Comparison of ENCODE assay signal across 10 mouse cellular contexts in the genomic region with DNA sequence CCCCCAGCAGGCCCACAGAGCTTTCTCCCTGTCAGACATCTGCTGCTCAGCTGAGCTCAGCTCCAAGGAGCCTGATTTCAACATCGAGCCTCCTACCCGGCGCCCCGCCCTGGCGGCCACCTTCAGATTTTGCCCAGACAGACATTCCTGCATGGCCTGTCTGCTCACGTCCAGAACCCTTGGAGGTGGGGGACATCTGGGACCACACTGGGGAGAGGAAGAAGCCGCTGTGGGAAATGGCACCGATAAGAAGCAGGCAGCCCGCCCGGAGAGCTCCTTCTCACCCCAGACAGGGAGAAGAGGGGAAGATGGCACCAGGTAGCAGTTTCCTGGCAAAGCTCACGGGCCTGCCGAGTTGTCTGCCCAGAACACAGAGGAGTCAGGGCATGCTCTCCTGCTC.
DNase-seq lines count a peak whose midpoint lies in the region; ATAC-seq lines count a peak whose summit lies in the region.
"Had no signal": no experiment of that assay in that cellular context is flagged by ENCODE, and none has a peak within 500 bp of the region (broad histone marks: within the 10 kb centered on the region; RNA-seq: fewer than 3 reads in every experiment).

No protein-coding gene starts in this region.

- H3K36me3 ChIP-seq in heart, embryonic 12.5 days, result peaks cover 32% of the 10 kb centered on the region
- peaks cover 27% of the 10 kb centered on the region for H3K36me3 ChIP-seq in neural tube, embryonic 13.5 days
- H3K36me3 ChIP-seq in neural tube, embryonic 15.5 days, result 0 out of 2 replicates have a peak, but pooled peaks cover 7% of the 10 kb centered on the region
- H3K36me3 ChIP-seq in embryonic facial prominence, embryonic 11.5 days (replicated peaks; ENCODE audit: control insufficient read depth, insufficient read depth, low read depth, low read length), result no peaks in the 10 kb centered on the region
- H3K36me3 ChIP-seq in stomach, embryonic 16.5 days (ENCODE audit: control insufficient read depth, insufficient read depth, low read length), result no peaks in the 10 kb centered on the region

- 54% methylated on average over 12 of the region's 12 CpGs for WGBS in heart, embryonic 12.5 days
- WGBS in neural tube, embryonic 13.5 days, result 76% methylated on average over 12 of the region's 12 CpGs
- WGBS in neural tube, embryonic 15.5 days, result 82% methylated on average over 12 of the region's 12 CpGs
- WGBS in embryonic facial prominence, embryonic 11.5 days, result 78% methylated on average over 12 of the region's 12 CpGs
- 69% methylated on average over 12 of the region's 12 CpGs for WGBS in stomach, embryonic 16.5 days

- 0 out of 2 replicates have a peak overlapping the region, but pooled peaks have one; percentile 17 for H3K9ac ChIP-seq in heart, embryonic 12.5 days
- peak overlapping the region; percentile 17; the same call in 1 of the 2 replicates for H3K9ac ChIP-seq in neural tube, embryonic 13.5 days
- no peak overlapping the region for H3K9ac ChIP-seq in neural tube, embryonic 15.5 days (replicated peaks)
- H3K9ac ChIP-seq in embryonic facial prominence, embryonic 11.5 days (replicated peaks; ENCODE audit: low read length), result 0 out of 2 replicates have a peak overlapping the region, but pooled peaks have one; percentile 6
- 0 out of 2 replicates have a peak overlapping the region, but pooled peaks have one; percentile 23 for H3K9ac ChIP-seq in stomach, embryonic 16.5 days (ENCODE audit: low read length)

- H3K9me3 ChIP-seq in heart, embryonic 12.5 days (replicated peaks), result no peaks in the 10 kb centered on the region
- H3K9me3 ChIP-seq in neural tube, embryonic 13.5 days, result no peaks in the 10 kb centered on the region
- no peaks in the 10 kb centered on the region for H3K9me3 ChIP-seq in neural tube, embryonic 15.5 days (replicated peaks)
- no peaks in the 10 kb centered on the region for H3K9me3 ChIP-seq in embryonic facial prominence, embryonic 11.5 days (replicated peaks; ENCODE audit: control insufficient read depth, low read length)
- H3K9me3 ChIP-seq in stomach, embryonic 16.5 days (replicated peaks; ENCODE audit: control insufficient read depth, low read length), result no peaks in the 10 kb centered on the region

- DNase-seq in heart, postnatal 25 days (ENCODE audit: low spot score), result no peak
- no peak for DNase-seq in embryonic facial prominence, embryonic 11.5 days (ENCODE audit: low spot score)
- DNase-seq in embryo, embryonic 9.5 days (ENCODE audit: extremely low spot score), result no peak
- no peak for DNase-seq in ovary, postnatal 14 days (ENCODE audit: low spot score)
- DNase-seq: right cerebral cortex, postnatal 14 days had no signal

- ATAC-seq in heart, embryonic 12.5 days (ENCODE audit: insufficient number of reproducible peaks, low FRiP score), result no peak
- ATAC-seq in neural tube, embryonic 13.5 days (ENCODE audit: low read depth), result no peak
- no peak for ATAC-seq in neural tube, embryonic 15.5 days (ENCODE audit: low FRiP score)
- ATAC-seq in embryonic facial prominence, embryonic 11.5 days (replicated peaks; ENCODE audit: insufficient number of reproducible peaks, low FRiP score, low TSS enrichment, low read depth), result no peak
- no peak for ATAC-seq in stomach, embryonic 16.5 days (ENCODE audit: insufficient read depth, low FRiP score)
- ATAC-seq: Patski had no signal

- no peak overlapping the region for H3K27ac ChIP-seq in heart, embryonic 12.5 days (ENCODE audit: poor library complexity, severe bottlenecking)
- H3K27ac ChIP-seq in neural tube, embryonic 13.5 days (replicated peaks), result no peak overlapping the region; the same call in 1 of the 2 replicates
- H3K27ac ChIP-seq in neural tube, embryonic 15.5 days (replicated peaks), result no peak overlapping the region
- H3K27ac ChIP-seq in embryonic facial prominence, embryonic 11.5 days (replicated peaks; ENCODE audit: low read depth, low read length), result no peak overlapping the region
- H3K27ac ChIP-seq in stomach, embryonic 16.5 days (ENCODE audit: low read length), result peak overlapping the region; percentile 77

- peaks cover 60% of the 10 kb centered on the region for H3K4me1 ChIP-seq in heart, embryonic 12.5 days (replicated peaks)
- H3K4me1 ChIP-seq in neural tube, embryonic 13.5 days (replicated peaks), result peaks cover 67% of the 10 kb centered on the region
- peaks cover 59% of the 10 kb centered on the region for H3K4me1 ChIP-seq in neural tube, embryonic 15.5 days
- peaks cover 12% of the 10 kb centered on the region; the same call in 1 of the 2 replicates for H3K4me1 ChIP-seq in embryonic facial prominence, embryonic 11.5 days (ENCODE audit: control insufficient read depth, insufficient read depth, low read length)
- peaks cover 33% of the 10 kb centered on the region for H3K4me1 ChIP-seq in stomach, embryonic 16.5 days (ENCODE audit: control insufficient read depth, insufficient read depth, low read length)

- no peak overlapping the region for H3K4me3 ChIP-seq in heart, embryonic 12.5 days
- H3K4me3 ChIP-seq in neural tube, embryonic 13.5 days, result no peak overlapping the region
- H3K4me3 ChIP-seq in neural tube, embryonic 15.5 days (replicated peaks), result no peak overlapping the region
- H3K4me3 ChIP-seq in embryonic facial prominence, embryonic 11.5 days (ENCODE audit: low read depth, low read length), result no peak overlapping the region
- no peak overlapping the region for H3K4me3 ChIP-seq in stomach, embryonic 16.5 days (replicated peaks; ENCODE audit: low read length)

- no peaks in the 10 kb centered on the region for H3K27me3 ChIP-seq in heart, embryonic 12.5 days (replicated peaks)
- no peaks in the 10 kb centered on the region for H3K27me3 ChIP-seq in neural tube, embryonic 13.5 days
- H3K27me3 ChIP-seq in neural tube, embryonic 15.5 days (replicated peaks), result no peaks in the 10 kb centered on the region
- H3K27me3 ChIP-seq in embryonic facial prominence, embryonic 11.5 days (ENCODE audit: control insufficient read depth, insufficient read depth, low read length), result no peaks in the 10 kb centered on the region
- H3K27me3 ChIP-seq in stomach, embryonic 16.5 days (ENCODE audit: control insufficient read depth, insufficient read depth, low read length), result no peaks in the 10 kb centered on the region
- H3K27me3 ChIP-seq: Patski had no signal

- H3K4me2 ChIP-seq in heart, embryonic 12.5 days, result no peak overlapping the region
- no peak overlapping the region for H3K4me2 ChIP-seq in neural tube, embryonic 13.5 days
- H3K4me2 ChIP-seq in neural tube, embryonic 15.5 days, result no peak overlapping the region
- no peak overlapping the region for H3K4me2 ChIP-seq in embryonic facial prominence, embryonic 11.5 days (ENCODE audit: low read depth, low read length)
- no peak overlapping the region for H3K4me2 ChIP-seq in stomach, embryonic 16.5 days (ENCODE audit: low read depth, low read length)

- intact Hi-C loops in heart, postnatal 25 days (cut with DNase I), result no loop called here
